Mouse (Mus musculus) urinary bladder, adult 2 months (tissue): ENCODE data around the gene Plin3. TPM values are rescaled to one million over a fixed set of nuclear protein-coding genes. Genes with fewer than 3 reads are reported as not detected.
"Not testable (repeated sequence)": the region's sequence is repeated elsewhere in the genome, so short reads cannot be mapped to it uniquely, and the experiment has no call there.

Experiments
- DNase-seq: peaks from one replicate; pipeline ENCODE4 v3.0.0; 2022; ENCODE audit warnings: low spot score
- polyA plus RNA-seq: library from polyadenylated mRNA; depleted of rRNA; stranded (reverse); fragments of >200 nt; gene quantifications from 2 replicates; pipeline ENCODE4 v1.2.3, GENCODE M21; 2012

The Plin3 gene
- polyA plus RNA-seq, 1 experiment: 34.6 TPM

DNA sequence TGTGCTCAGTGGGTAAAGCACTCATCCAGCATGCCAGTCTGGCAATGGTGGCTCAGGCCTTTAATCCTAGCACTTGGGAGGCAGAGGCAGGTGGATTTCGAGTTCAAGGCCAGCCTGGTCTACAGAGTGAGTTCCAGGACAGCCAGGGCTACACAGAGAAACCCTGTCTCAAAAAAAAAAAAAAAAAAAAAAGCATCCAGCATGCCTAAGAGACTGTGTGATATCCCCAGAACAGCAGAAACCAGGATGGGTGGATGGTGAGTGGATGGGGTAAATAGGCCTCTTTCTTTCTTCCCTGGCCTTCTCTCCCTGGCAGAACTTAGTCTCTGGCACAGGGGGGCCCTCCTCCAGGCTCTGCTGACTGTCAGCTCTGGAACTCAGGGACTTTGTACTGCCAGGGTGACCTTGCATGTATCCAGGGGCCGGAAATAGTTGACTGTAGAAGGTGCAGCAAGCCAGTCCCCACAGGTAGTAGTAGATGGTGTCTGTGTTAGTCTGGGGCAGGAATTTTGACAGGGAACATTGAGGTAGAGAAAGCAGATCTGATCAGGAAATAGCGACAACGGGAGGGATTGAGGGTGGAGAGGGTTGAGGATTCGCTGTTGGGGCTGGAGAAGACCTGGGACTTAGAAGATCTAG is 16.7 kb downstream of the Plin3 start:
- no peak for DNase-seq

GRCm38 (mm10) chr17:56273986-56274385 is 18.7 kb downstream of the Plin3 start:
- no peak for DNase-seq

- no peak for DNase-seq
Observed at GRCm38 (mm10) chr17:56273482-56273881, 19.2 kb downstream of the Plin3 start.

- DNase-seq: no peak
Observed at GRCm38 (mm10) chr17:56272644-56273043, 20.0 kb downstream of the Plin3 start.

DNA sequence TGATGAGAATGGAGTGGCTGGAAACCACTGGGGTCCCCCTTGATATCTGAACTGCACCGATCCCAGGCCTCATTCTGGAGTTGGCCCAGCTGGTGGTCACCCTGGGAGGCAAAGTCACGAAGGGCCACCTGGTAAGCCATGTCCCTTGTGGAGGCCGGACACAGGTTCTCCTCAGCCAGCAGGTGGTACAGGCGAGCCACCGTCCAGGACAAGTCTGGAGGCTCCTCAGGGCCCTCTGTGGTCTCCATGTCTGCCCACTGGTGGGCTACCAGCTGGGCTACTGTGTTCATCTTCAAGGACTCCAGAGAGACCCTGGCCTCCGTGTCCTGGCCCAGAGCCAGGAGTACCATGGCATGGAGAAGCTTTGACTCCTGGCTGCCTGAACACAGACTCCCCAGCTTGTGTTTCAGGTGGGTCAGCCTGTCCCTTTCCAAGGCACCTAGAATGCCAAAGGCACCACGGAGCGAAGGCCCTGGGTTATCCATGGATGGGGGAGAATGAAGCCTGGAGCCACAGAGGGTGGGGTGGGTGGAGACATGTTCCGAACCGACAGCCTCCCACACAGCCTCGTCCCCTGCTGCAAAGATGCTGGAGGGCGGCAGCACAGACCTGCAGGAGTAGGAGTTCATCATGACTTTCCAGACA is 20.9 kb downstream of the Plin3 start:
- DNase-seq: no peak

DNA sequence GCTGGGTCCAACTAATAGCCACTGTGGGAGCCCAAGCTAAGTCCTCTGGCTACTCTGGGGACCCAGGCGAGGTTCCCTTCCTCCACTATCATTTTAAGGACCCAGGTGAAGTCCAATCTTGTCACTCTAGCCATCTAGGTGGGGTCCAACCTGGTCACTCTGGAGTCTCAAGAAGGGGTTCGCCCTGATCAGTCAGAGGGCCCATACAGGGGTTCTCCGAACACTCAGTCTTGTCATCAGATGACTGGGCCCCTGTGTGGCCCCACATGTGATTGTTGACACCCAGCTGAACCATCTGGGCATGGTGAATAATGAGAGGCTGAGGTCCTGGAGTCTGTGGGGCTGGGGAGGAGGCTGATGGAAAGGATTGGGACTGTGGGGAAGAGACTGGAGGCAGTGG is 22.9 kb downstream of the Plin3 start:
- no peak for DNase-seq

- DNase-seq: no peak
Observed at GRCm38 (mm10) chr17:56269153-56269630, 23.5 kb downstream of the Plin3 start.

- no peak for DNase-seq
Observed at GRCm38 (mm10) chr17:56266271-56266670, 26.4 kb downstream of the Plin3 start.

DNA sequence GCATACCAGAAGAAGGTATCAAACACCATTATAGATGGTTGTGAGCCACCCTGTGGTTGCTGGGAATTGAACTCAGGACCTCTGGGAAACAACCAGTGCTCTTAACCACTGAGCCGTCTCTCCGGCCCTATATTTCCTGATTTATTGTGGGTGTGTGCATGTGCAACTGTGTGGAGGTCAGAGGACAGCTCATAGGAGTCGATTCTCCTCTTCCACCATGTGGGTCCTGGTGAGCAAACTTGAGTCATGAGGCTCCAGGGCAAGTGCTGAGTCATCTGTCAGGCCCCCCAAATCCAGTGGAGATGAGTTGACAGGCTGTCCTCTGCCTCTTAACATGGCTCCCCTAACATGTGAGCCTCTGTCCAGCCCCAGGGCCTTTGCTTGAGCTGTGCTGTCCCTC is 26.8 kb downstream of the Plin3 start:
- no peak for DNase-seq

DNA sequence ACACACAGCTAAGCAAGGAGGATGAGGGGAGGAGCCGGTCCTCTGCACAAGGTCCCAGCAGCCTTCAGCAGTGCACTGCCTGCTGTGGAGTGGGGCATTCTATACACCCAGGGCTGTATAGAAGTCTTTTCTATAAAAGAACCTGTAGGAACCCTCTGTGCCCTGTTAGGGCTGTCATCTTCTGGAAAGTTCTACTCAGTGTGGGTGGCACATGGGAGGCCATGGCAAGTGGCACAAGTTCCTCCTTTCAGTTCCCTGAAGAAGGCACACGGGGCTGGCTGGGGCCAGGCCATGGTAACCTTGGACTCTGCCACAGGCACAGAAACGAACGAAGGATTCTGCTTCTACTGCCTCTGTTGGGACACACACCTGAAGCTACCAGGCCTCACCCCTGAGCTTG is 27.7 kb downstream of the Plin3 start:
- no peak for DNase-seq

DNA sequence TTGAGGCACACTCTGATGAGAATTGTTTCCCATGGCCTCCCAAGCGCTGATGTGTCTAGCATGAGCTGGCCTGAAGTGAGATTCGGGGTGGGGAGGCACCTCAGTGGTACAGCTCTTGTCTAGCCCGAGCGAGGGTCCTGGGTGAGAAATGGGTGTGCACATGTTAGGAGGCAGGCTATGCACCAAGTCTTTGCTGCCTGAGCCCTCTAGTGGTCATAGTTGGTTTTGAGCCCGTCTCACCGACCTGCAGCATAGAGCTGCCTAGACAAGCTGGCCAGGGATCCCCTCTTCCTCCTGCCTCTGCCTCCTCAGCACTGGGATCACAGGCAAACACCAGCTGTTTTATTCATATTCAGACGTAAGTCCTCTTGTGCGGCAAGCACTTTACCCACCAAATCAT is 28.7 kb downstream of the Plin3 start:
- DNase-seq: no peak

DNA sequence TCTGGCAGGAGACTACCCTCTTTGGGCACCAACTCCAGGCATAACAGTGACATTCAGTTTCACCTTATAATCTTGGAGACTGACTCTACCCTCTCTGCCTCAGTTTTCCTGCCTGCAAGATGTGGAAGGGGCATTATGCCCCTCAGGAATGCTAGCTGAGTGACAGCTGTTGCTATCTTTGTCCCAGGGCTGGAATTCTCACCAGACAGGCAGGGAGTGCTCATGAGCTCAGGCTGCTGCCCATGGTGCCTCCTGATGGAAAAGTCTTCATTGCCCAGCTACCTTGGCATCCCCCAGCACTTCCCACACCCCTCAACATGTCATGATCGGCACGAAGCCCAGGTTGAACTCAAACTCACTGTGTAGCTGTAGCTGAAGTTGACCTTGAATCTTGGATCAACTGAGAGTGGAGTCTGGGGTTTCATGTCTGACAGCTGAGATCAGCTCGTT is 30.0 kb downstream of the Plin3 start:
- DNase-seq: no peak

- no peak for DNase-seq
Observed at GRCm38 (mm10) chr17:56261166-56261565, 31.5 kb downstream of the Plin3 start.

DNA sequence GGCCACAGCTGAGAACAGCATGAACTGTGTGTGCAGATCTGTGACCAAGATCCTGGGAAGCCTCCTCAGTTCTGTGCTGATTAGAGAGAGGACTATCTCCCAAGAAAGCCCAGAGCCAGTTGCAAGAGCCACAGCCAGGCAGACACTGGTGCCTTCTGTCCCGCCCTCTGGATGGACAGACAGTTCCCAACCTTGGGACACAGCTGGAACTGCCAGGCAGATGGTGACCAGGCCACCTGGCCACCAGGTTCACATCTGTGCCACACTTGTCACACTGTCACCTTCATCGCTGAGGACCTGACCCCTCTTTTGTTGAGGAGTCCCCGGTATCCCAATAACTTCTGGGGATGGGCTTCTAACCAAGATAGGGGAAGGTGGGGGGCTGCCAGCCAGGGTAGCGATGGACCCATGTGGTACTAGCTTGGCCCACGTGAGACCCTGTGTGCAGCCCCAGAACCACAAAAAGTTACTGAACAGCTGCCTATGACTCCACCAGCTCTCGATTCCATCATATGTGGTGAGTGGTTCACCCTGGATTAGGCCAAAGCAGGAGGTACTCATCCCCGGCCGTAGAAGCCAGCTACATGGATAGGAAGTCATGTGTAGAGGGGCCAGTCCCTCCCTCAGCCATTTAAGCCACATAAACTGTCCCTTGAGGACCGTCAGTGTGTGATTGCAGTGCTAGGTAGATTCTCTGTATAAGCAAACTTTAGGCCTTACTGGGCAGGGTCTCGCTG is 33.2 kb downstream of the Plin3 start:
- DNase-seq: no peak

DNA sequence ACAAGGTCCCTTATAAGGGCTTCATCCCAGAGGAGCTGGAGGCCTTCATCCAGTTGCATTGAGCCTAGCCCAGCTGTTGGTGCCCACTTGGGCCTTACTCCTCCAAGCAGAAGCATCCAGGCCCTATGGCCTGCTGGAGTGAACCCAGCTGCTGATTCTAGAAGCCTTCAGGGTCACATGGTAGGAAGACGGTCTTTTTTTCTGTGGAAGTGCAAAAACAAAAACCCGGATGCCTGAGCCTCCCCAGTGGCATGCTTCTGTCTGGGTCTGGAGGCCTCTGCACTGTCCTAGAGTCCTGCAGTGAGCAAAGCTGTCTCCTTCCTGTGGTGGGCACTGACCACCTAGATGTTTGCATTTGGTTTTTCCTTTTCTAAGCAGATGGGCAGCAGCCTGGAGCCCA is 33.9 kb downstream of the Plin3 start:
- not testable (repeated sequence) for DNase-seq

GRCm38 (mm10) chr17:56258269-56258668 is 34.4 kb downstream of the Plin3 start:
- DNase-seq: not testable (repeated sequence)

DNA sequence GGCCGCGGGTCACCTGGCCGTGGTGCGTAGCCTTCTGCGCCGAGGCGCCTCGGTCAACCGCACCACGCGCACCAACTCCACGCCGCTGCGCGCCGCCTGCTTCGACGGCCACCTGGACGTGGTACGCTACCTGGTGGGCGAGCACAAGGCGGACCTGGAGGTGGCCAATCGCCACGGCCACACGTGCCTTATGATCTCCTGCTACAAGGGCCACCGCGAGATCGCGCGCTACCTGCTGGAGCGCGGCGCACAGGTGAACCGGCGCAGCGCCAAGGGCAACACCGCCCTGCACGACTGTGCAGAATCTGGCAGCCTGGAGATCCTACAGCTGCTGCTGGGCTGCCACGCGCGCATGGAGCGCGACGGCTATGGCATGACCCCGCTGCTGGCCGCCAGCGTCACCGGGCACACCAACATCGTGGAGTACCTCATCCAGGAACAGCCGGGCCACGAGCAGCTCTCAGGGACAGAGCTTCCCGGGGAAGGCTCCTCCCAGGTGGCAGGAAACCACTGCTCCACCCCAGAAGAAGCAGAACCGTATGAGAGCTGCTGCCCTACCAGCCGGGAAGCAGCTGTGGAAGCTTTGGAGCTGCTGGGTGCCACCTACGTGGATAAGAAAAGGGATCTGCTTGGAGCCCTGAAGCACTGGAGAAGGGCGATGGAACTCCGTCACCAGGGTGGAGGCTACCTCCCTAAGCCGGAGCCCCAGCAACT is 35.3 kb downstream of the Plin3 start:
- DNase-seq: no peak

DNA sequence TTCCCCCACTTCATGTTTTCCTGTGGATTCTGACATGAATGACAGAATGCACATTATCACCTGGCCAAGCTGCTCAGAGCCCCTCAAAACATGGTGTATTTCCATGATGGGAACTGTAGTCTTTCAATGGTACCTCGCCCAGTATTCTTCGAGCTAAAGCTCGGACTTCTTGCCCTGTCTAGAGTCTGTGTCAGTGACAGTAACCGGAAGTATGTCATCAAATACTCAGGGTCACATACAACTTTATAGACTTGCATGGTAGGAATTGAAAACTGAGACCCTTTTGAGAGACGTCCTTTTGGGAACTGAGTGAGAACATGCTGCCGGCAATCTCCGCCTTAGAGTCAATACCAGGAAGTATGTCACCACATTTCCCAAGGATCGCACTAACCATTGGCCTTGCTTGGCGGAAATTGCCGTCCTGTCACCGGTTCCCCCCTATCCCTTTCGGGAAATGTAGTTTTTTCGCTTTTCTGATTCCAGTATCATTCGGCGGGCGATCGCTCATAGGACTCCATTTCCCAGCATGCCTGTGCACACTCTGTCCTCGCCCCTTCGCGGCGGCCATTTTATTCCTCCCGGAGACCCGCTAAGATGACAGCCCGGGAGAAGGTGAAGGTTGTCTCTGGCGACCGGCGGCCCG is 36.3 kb downstream of the Plin3 start, which contains the start of gene Fem1a:
Fem1a (plus strand) TSS at position 572 of the 643 bp plus-strand sequence.
- DNase-seq: peak; percentile 77

GRCm38 (mm10) chr17:56255863-56256238 is 36.8 kb downstream of the Plin3 start:
- DNase-seq: peak; percentile 96

DNA sequence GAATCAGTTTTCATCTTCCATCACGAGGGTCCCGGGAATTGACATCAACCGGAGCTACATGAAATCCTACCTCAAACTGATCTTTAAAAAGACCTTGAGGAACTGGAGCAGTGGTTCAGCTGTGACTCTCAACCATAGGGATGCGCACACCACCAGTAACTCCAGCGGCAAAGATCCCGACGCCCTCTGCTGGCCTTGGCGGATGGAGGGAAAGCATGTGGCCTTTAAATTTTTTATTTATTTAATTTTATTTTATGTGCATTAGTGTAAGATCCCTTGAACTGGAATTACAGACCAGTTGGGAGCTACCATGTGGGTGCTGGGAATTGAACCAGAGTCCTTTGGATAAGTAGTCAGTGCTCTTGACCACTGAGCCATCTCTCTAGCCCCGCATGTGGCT is 37.2 kb downstream of the Plin3 start:
- no peak for DNase-seq

DNA sequence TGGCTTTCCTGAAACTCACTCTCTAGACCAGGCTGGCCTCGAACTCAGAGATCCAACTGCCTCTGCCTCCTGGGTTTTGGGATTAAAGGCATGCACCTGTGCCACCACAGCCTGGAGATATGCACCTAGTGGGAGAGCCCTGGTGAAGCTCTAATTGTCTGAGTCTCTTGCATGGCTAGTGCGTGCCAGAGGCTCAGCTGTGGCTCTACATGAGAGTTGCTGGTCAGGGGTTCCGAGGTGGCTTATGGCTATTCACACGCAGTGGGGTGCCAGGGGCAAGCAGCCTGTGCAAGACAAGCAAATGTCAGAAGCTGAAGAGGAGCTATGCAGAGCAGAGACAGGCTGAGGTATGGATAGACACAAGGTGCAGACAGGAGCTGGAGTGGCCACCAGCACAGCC is 38.0 kb downstream of the Plin3 start:
- DNase-seq: no peak
